Mouse (Mus musculus): ENCODE results near the gene Gm26992. TPM values are rescaled to one million over a fixed set of nuclear protein-coding genes. Genes with fewer than 3 reads are reported as not detected.
"Not testable (repeated sequence)": the region's sequence is repeated elsewhere in the genome, so short reads cannot be mapped to it uniquely, and the experiment has no call there.

Gm26992 gene
- polyA plus RNA-seq, 1 experiment from 2014 or later = not detected

DNA sequence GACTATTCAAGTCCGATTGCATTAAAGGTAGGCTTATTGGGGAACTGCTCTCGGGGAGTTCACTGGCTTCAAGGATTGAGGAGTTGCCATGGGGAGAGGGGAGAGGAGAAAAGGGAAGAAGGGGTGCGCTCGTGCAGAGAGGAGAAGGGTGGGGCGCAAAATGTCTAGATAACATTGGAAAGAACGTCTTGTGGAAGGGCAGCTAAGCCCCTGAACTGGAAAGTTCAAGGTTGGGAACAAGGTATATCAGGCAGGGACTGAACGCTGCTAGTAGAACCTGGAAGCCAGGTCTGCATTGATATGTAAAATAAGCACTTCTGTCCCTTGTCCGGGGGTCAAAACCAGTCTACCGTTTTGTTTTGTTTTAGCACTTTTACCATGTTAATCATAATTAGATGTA lies 16.2 kb downstream of the Gm26992 start:
- H3K9ac ChIP-seq (replicated peaks; ENCODE audit: low read length) = no peak overlapping the region
- peaks cover 13% of the 10 kb centered on the region for H3K27me3 ChIP-seq (ENCODE audit: control insufficient read depth, insufficient read depth, low read length)
- no peak overlapping the region; the same call in 1 of the 2 replicates for H3K4me2 ChIP-seq (ENCODE audit: low read length)
- ATAC-seq (ENCODE audit: low FRiP score, low TSS enrichment) (no peak), DNase-seq (no peak)
- H3K9me3 ChIP-seq (ENCODE audit: control insufficient read depth, low read length) = no peaks in the 10 kb centered on the region
- WGBS = 12% methylated on average over 9 of the region's 9 CpGs
- no peak overlapping the region for H3K4me3 ChIP-seq (replicated peaks; ENCODE audit: low read depth, low read length)
- H3K27ac ChIP-seq (replicated peaks; ENCODE audit: low read depth, low read length) = no peak overlapping the region
- H3K36me3 ChIP-seq (ENCODE audit: control insufficient read depth, insufficient read depth, low read length) = no peaks in the 10 kb centered on the region
- no peaks in the 10 kb centered on the region for H3K4me1 ChIP-seq (ENCODE audit: control insufficient read depth, insufficient read depth, low read length)

DNA sequence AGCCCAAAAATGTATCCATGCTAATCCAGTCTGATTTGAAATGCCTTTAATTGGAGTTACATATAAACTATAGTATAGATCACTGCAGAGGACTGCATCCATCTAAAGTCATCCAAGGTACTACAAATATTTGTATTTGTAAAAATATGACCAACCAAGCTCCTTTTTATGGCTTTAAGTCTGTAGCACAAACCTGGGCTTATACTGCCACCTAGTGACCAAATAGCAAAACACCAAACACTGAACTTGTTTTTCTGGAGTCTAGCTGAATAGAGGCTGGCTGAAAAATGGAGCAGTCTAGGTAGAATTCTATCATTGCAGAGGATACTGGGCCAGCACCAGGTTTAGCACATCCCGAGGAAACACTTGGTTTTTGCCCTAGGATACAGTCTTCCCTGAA lies 19.0 kb downstream of the Gm26992 start:
- H3K36me3 ChIP-seq (ENCODE audit: control insufficient read depth, insufficient read depth, low read length) = no peaks in the 10 kb centered on the region
- peaks cover 13% of the 10 kb centered on the region for H3K27me3 ChIP-seq (ENCODE audit: control insufficient read depth, insufficient read depth, low read length)
- H3K4me1 ChIP-seq (ENCODE audit: control insufficient read depth, insufficient read depth, low read length) = no peaks in the 10 kb centered on the region
- peak; percentile 89 for DNase-seq
- H3K9me3 ChIP-seq (ENCODE audit: control insufficient read depth, low read length) = no peaks in the 10 kb centered on the region
- no peak overlapping the region for H3K4me2 ChIP-seq (ENCODE audit: low read length)
- 0% methylated on average over 1 of the region's 1 CpGs for WGBS
- no peak overlapping the region for H3K4me3 ChIP-seq (replicated peaks; ENCODE audit: low read depth, low read length)
- ATAC-seq (ENCODE audit: low FRiP score, low TSS enrichment) = no peak
- H3K9ac ChIP-seq (replicated peaks; ENCODE audit: low read length) = no peak overlapping the region
- H3K27ac ChIP-seq (replicated peaks; ENCODE audit: low read depth, low read length) = no peak overlapping the region

DNA sequence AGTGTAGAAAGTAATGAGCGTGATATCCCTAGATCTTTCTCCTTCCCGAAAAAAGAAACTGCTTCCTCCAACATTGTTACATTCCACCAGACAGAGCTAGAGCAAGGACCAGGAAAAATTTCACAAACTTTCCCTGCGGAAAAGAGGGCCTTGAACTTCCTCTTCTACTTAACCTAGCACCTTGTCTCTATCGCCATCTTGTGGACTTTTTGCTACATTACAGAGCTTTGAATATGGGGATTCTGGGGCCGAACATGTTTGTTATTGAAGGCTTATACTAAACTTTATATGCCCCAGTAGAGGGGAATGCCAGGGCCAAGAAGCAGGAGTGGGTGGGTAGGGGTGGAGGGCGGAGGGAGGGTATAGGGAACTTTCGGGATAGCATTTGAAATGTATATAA lies 21.9 kb downstream of the Gm26992 start:
- Histone ChIP-seq H3K4me2 (ENCODE audit: low read length) (no peak overlapping the region), H3K4me1 (ENCODE audit: control insufficient read depth, insufficient read depth, low read length) (no peaks in the 10 kb centered on the region), H3K36me3 (ENCODE audit: control insufficient read depth, insufficient read depth, low read length) (no peaks in the 10 kb centered on the region), H3K4me3 (replicated peaks; ENCODE audit: low read depth, low read length) (no peak overlapping the region), H3K9me3 (ENCODE audit: control insufficient read depth, low read length) (no peaks in the 10 kb centered on the region), H3K27ac (replicated peaks; ENCODE audit: low read depth, low read length) (no peak overlapping the region), H3K27me3 (ENCODE audit: control insufficient read depth, insufficient read depth, low read length) (peaks cover 15% of the 10 kb centered on the region), H3K9ac (replicated peaks; ENCODE audit: low read length) (no peak overlapping the region)
- DNase-seq = peak; percentile 69
- WGBS = 37% methylated on average over 7 of the region's 7 CpGs
- no peak for ATAC-seq (ENCODE audit: low FRiP score, low TSS enrichment)

DNA sequence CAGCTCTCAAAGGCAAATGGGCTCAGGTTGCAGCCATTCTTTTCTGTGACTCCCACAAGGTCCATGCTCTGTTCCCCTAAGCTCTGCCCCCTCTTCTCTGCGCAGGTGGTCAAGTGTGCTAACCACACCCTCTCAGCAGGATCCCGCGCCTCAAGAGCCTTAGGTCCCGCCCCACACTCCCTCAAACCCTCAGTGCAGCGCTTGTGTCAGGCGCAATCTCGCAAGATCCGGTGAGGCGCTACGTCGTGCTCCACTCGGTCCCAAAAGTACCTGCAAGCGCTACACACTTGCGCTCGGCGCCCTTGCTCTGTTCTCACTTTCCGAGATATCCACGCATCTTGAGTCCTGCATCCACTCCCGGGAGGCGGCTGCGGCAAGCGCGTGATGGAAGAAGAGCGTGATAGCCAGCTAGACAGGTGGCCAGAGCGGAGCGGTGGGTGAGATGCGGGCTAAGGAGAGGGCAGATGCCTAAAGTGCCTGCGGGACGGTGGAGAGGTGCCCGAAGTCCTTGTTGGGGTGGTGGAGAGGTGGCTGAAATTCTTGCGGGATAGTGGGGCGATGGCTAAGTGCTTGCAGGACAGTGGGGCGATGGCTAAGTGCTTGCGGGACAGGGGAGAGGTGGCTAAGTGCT lies 25.8 kb downstream of the Gm26992 start:
- peak overlapping the region; percentile 33 for H3K4me3 ChIP-seq (replicated peaks; ENCODE audit: low read depth, low read length)
- no peaks in the 10 kb centered on the region for H3K4me1 ChIP-seq (ENCODE audit: control insufficient read depth, insufficient read depth, low read length)
- H3K27ac ChIP-seq (replicated peaks; ENCODE audit: low read depth, low read length) = no peak overlapping the region
- peaks cover 15% of the 10 kb centered on the region for H3K27me3 ChIP-seq (ENCODE audit: control insufficient read depth, insufficient read depth, low read length)
- WGBS = 10% methylated on average over 34 of the region's 34 CpGs
- H3K9me3 ChIP-seq (ENCODE audit: control insufficient read depth, low read length) = no peaks in the 10 kb centered on the region
- H3K36me3 ChIP-seq (ENCODE audit: control insufficient read depth, insufficient read depth, low read length) = no peaks in the 10 kb centered on the region
- H3K4me2 ChIP-seq (ENCODE audit: low read length) = peak overlapping the region; percentile 63
- peak overlapping the region; percentile 6 for H3K9ac ChIP-seq (replicated peaks; ENCODE audit: low read length)
- no peak for ATAC-seq (ENCODE audit: low FRiP score, low TSS enrichment)
- peak; percentile 47 for DNase-seq

DNA sequence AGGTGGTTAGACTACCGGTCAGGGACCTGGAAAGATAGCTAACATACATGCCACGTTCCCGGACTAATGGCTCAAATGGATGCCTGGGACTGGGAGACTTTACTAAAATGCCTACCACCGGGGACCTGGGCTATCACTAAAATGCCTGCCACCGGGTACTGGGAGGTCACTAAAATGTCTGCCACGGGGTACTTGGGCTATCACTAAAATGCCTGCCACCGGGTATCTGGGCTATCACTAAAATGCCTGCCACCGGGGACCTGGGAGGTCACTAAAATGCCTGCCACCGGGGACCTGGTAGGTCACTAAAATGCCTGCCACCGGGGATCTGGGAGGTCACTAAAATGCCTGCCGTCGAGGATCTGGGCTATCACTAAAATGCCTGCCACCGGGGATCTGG lies 26.6 kb downstream of the Gm26992 start:
- DNase-seq; H3K4me1 ChIP-seq (ENCODE audit: control insufficient read depth, insufficient read depth, low read length); ATAC-seq (ENCODE audit: low FRiP score, low TSS enrichment); H3K4me3 ChIP-seq (replicated peaks; ENCODE audit: low read depth, low read length); H3K36me3 ChIP-seq (ENCODE audit: control insufficient read depth, insufficient read depth, low read length); H3K9me3 ChIP-seq (ENCODE audit: control insufficient read depth, low read length); H3K9ac ChIP-seq (replicated peaks; ENCODE audit: low read length); H3K27ac ChIP-seq (replicated peaks; ENCODE audit: low read depth, low read length): not testable (repeated sequence)
- WGBS = 68% methylated on average over 10 of the region's 13 CpGs
- H3K27me3 ChIP-seq (ENCODE audit: control insufficient read depth, insufficient read depth, low read length) = peaks cover 15% of the 10 kb centered on the region
- H3K4me2 ChIP-seq (ENCODE audit: low read length) = peak overlapping the region; percentile 63

DNA sequence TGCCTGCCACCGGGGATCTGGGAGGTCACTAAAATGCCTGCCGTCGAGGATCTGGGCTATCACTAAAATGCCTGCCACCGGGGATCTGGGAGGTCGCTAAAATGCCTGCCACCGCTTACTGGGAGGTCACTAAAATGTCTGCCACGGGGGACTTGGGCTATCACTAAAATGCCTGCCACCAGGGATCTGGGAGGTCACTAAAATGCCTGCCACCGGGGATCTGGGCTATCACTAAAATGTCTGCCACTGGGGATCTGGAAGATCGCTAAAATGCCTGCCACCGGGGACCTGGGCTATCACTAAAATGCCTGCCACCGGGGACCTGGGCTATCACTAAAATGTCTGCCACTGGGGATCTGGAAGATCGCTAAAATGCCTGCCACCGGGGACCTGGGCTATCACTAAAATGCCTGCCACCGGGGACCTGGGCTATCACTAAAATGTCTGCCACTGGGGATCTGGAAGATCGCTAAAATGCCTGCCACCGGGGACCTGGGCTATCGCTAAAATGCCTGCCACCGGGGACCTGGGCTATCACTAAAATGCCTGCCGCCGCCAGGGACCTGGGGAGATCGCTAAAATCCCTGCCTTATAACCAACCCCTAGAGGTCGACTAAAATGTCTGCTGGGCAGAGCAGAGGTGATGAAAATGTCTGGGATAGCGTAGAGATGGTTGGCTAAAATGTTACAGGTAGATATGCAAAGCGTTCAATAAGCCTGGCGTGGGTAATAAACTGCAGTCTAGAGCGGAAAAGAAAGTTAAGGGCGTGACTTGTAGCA lies 27.3 kb downstream of the Gm26992 start:
- H3K9me3 ChIP-seq (ENCODE audit: control insufficient read depth, low read length); H3K4me2 ChIP-seq (ENCODE audit: low read length); DNase-seq; H3K27ac ChIP-seq (replicated peaks; ENCODE audit: low read depth, low read length); ATAC-seq (ENCODE audit: low FRiP score, low TSS enrichment); H3K36me3 ChIP-seq (ENCODE audit: control insufficient read depth, insufficient read depth, low read length); H3K4me3 ChIP-seq (replicated peaks; ENCODE audit: low read depth, low read length); H3K4me1 ChIP-seq (ENCODE audit: control insufficient read depth, insufficient read depth, low read length); H3K9ac ChIP-seq (replicated peaks; ENCODE audit: low read length): not testable (repeated sequence)
- 75% methylated on average over 17 of the region's 27 CpGs for WGBS
- peaks cover 15% of the 10 kb centered on the region for H3K27me3 ChIP-seq (ENCODE audit: control insufficient read depth, insufficient read depth, low read length)

DNA sequence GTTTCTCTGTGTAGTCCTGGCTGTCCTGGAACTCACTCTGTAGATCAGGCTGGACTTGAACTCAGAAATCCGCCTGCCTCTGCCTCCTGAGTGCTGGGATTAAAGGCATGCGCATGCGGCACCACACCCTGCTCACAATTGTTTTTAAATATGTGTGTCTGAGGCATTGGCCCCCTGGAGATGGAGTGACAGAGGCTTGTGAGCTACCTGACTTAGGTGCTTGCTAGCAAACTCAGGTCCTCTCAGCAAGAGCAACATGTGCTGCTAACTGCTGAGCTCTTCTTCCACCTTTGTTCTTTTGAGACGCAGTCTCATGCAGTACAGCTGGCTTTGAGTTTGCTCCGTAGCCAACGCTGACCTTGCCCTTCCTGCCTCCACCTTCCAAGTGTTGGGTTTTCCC lies 31.0 kb downstream of the Gm26992 start:
- H3K27me3 ChIP-seq (ENCODE audit: control insufficient read depth, insufficient read depth, low read length) = peaks cover 6% of the 10 kb centered on the region; the same call in 1 of the 2 replicates
- no peak for ATAC-seq (ENCODE audit: low FRiP score, low TSS enrichment)
- 86% methylated on average over 6 of the region's 6 CpGs for whole genome bisulfite sequencing
- DNase-seq = no peak
- H3K9me3 ChIP-seq (ENCODE audit: control insufficient read depth, low read length) = no peaks in the 10 kb centered on the region
- H3K4me1 ChIP-seq (ENCODE audit: control insufficient read depth, insufficient read depth, low read length) = no peaks in the 10 kb centered on the region
- H3K4me3 ChIP-seq (replicated peaks; ENCODE audit: low read depth, low read length) = no peak overlapping the region
- no peak overlapping the region for H3K9ac ChIP-seq (replicated peaks; ENCODE audit: low read length)
- no peak overlapping the region for H3K27ac ChIP-seq (replicated peaks; ENCODE audit: low read depth, low read length)
- no peak overlapping the region for H3K4me2 ChIP-seq (ENCODE audit: low read length)
- H3K36me3 ChIP-seq (ENCODE audit: control insufficient read depth, insufficient read depth, low read length) = no peaks in the 10 kb centered on the region

GRCm38 (mm10) chrX:103460056-103460455 lies 38.2 kb downstream of the Gm26992 start:
- Histone ChIP-seq H3K4me3 (replicated peaks; ENCODE audit: low read depth, low read length) (no peak overlapping the region), H3K36me3 (ENCODE audit: control insufficient read depth, insufficient read depth, low read length) (no peaks in the 10 kb centered on the region), H3K9me3 (ENCODE audit: control insufficient read depth, low read length) (no peaks in the 10 kb centered on the region), H3K4me2 (ENCODE audit: low read length) (no peak overlapping the region), H3K9ac (replicated peaks; ENCODE audit: low read length) (no peak overlapping the region), H3K27ac (replicated peaks; ENCODE audit: low read depth, low read length) (no peak overlapping the region), H3K27me3 (ENCODE audit: control insufficient read depth, insufficient read depth, low read length) (no peaks in the 10 kb centered on the region), H3K4me1 (ENCODE audit: control insufficient read depth, insufficient read depth, low read length) (no peaks in the 10 kb centered on the region)
- 66% methylated on average over 5 of the region's 5 CpGs for WGBS
- no peak for ATAC-seq (ENCODE audit: low FRiP score, low TSS enrichment)
- DNase-seq = peak; percentile 6

DNA sequence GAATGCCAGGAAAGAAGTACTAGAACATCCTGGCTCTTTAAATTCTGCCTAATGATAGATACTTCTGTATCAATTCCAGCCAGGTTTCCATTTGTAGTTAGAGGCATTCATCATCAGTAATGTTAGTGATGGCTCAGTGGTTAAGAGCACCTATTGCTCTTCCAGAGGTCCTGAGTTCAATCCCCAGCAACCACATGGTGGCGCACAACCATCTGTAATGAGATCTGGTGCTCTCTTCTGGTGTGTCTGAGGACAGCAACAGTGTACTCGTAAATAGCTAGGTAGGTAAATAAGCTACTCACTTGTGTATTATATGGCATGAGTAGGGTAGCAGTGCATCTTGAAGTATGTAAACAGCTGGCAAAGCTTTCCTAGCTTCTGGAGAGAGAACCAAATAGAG lies 47.2 kb downstream of the Gm26992 start:
- WGBS = 82% methylated on average over 2 of the region's 2 CpGs

More for the DNA sequence above, 47.2 kb downstream of the Gm26992 start:
- no peaks in the 10 kb centered on the region for H3K9me3 ChIP-seq (ENCODE audit: control insufficient read depth, low read length)
- H3K27ac ChIP-seq (replicated peaks; ENCODE audit: low read depth, low read length) = no peak overlapping the region
- 0 out of 2 replicates have a peak, but pooled peaks cover 3% of the 10 kb centered on the region for H3K36me3 ChIP-seq (ENCODE audit: control insufficient read depth, insufficient read depth, low read length)
- H3K9ac ChIP-seq (replicated peaks; ENCODE audit: low read length) = no peak overlapping the region
- H3K4me3 ChIP-seq (replicated peaks; ENCODE audit: low read depth, low read length) = no peak overlapping the region
- no peak for ATAC-seq (ENCODE audit: low FRiP score, low TSS enrichment)
- no peak overlapping the region for H3K4me2 ChIP-seq (ENCODE audit: low read length)
- DNase-seq = no peak
- no peaks in the 10 kb centered on the region for H3K4me1 ChIP-seq (ENCODE audit: control insufficient read depth, insufficient read depth, low read length)
- H3K27me3 ChIP-seq (ENCODE audit: control insufficient read depth, insufficient read depth, low read length) = no peaks in the 10 kb centered on the region
